Mouse (Mus musculus): Measurements from ENCODE around the gene Ndufs5.

- TF ChIP-seq CTCF (IDR thresholded peaks at IDR 0.05; ENCODE audit: insufficient read depth, low read length) = no peak
- TF ChIP-seq POLR2A (IDR thresholded peaks at IDR 0.05; ENCODE audit: borderline replicate concordance, extremely low read depth, low read depth, low read length) = no peak
Measured at GRCm38 (mm10) chr4:123712431-123712830, 5.6 kb downstream of the Ndufs5 start.

Data from lung, adult 2 months (tissue).